Mouse (Mus musculus): ENCODE measurements around the gene Pde4d. TPM values are rescaled to one million over a fixed set of nuclear protein-coding genes. Genes with fewer than 3 reads are reported as not detected.
"Not testable (repeated sequence)": the region's sequence is repeated elsewhere in the genome, so short reads cannot be mapped to it uniquely, and the experiment has no call there.

Gene Pde4d
- polyA plus RNA-seq, 1 experiment from 2014 or later, result 29.2 TPM

DNA sequence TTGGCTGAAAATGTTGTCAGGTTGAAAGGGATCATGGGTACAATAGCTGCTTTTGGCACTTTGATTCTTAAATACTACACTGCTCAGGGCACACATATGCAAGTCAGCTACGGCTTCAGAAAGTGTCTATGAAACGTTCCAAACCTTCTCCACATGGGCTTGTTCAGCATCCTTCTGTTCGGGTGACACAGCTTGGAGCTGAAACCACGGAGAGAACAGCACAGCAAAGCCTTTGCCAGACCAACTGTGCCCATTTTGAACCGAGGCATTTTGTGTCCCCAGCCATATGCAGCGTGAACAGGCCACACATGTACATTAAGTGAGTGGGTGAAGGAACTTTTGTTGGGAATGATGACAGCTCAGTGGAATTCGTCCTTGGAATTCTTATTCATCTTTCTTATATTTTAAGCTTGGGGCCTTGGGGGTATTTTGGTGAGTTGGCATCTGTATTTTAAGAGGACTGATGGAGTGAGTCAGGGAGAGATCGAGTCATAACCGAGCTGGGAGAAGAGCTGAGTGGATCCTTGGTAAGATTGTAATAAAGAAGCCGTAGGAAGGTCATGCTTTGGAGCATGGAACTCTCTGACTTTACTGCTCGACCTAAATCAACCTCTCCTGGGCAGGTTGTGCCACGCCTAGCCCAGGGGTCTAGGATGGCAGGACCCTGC lies 243.3 kb downstream of the Pde4d start:
- no peak overlapping the region for H3K4me2 ChIP-seq (ENCODE audit: low read length)
- WGBS, result 78% methylated on average over 12 of the region's 12 CpGs
- no peak overlapping the region for H3K27ac ChIP-seq (replicated peaks in 1 of 2; ENCODE audit: control insufficient read depth in 1 of 2, insufficient read depth in 1 of 2, low read depth in 2 of 2, low read length in 2 of 2)
- no peak for ATAC-seq (ENCODE audit: insufficient number of reproducible peaks, insufficient read depth, low FRiP score, low read depth)
- H3K9me3 ChIP-seq (ENCODE audit: control insufficient read depth, low read length), result no peaks in the 10 kb centered on the region
- no peak overlapping the region for H3K9ac ChIP-seq (ENCODE audit: low read length)
- H3K36me3 ChIP-seq (ENCODE audit: control insufficient read depth, insufficient read depth, low read length), result no peaks in the 10 kb centered on the region
- no peak overlapping the region for H3K4me3 ChIP-seq (ENCODE audit: control insufficient read depth in 1 of 2, insufficient read depth in 1 of 2, low read depth in 1 of 2, low read length in 2 of 2)
- H3K4me1 ChIP-seq (ENCODE audit: control insufficient read depth in 2 of 2, insufficient read depth in 2 of 2, low read length in 2 of 2), result no peaks in the 10 kb centered on the region
- no peaks in the 10 kb centered on the region for H3K27me3 ChIP-seq (ENCODE audit: control insufficient read depth, insufficient read depth, low read length)

- Histone ChIP-seq H3K9ac (ENCODE audit: low read length) (no peak overlapping the region), H3K36me3 (ENCODE audit: control insufficient read depth, insufficient read depth, low read length) (no peaks in the 10 kb centered on the region), H3K27me3 (ENCODE audit: control insufficient read depth, insufficient read depth, low read length) (no peaks in the 10 kb centered on the region), H3K4me2 (ENCODE audit: low read length) (no peak overlapping the region), H3K4me1 (ENCODE audit: control insufficient read depth in 2 of 2, insufficient read depth in 2 of 2, low read length in 2 of 2) (no peaks in the 10 kb centered on the region), H3K4me3 (ENCODE audit: control insufficient read depth in 1 of 2, insufficient read depth in 1 of 2, low read depth in 1 of 2, low read length in 2 of 2) (no peak overlapping the region), H3K27ac (replicated peaks in 1 of 2; ENCODE audit: control insufficient read depth in 1 of 2, insufficient read depth in 1 of 2, low read depth in 2 of 2, low read length in 2 of 2) (no peak overlapping the region), H3K9me3 (ENCODE audit: control insufficient read depth, low read length) (no peaks in the 10 kb centered on the region)
- WGBS, result 80% methylated on average over 4 of the region's 4 CpGs
- ATAC-seq (ENCODE audit: insufficient number of reproducible peaks, insufficient read depth, low FRiP score, low read depth), result no peak
These were observed 255.7 kb downstream of the Pde4d start for GRCm38 (mm10) chr13:108705441-108705840.

DNA sequence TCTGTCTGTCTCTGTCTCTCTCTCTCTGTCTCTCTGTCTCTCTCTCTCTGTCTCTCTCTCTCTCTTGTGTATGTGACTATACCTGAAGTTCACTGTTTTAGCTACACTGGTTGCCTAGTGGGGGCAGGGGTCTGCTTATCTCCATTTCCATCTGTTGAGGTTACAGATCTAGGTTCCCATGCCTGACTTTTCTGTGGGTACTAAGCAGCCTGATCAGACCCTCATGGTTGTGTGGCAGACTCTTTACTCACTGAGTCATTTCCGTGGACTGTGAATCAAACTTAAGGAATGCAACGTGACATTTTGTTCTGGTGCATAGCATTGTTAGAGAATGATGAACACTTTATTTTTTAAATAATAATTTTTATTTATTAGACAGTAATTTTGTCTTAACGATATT lies 264.3 kb downstream of the Pde4d start:
- H3K9me3 ChIP-seq (ENCODE audit: control insufficient read depth, low read length), result no peaks in the 10 kb centered on the region
- 78% methylated on average over 3 of the region's 3 CpGs for WGBS
- H3K36me3 ChIP-seq (ENCODE audit: control insufficient read depth, insufficient read depth, low read length), result no peaks in the 10 kb centered on the region
- H3K4me1 ChIP-seq (ENCODE audit: control insufficient read depth in 2 of 2, insufficient read depth in 2 of 2, low read length in 2 of 2), result no peaks in the 10 kb centered on the region
- no peak for ATAC-seq (ENCODE audit: insufficient number of reproducible peaks, insufficient read depth, low FRiP score, low read depth)
- H3K27me3 ChIP-seq (ENCODE audit: control insufficient read depth, insufficient read depth, low read length), result no peaks in the 10 kb centered on the region
- H3K4me2 ChIP-seq (ENCODE audit: low read length), result no peak overlapping the region
- no peak overlapping the region for H3K9ac ChIP-seq (ENCODE audit: low read length)
- no peak overlapping the region for H3K4me3 ChIP-seq (ENCODE audit: control insufficient read depth in 1 of 2, insufficient read depth in 1 of 2, low read depth in 1 of 2, low read length in 2 of 2)
- no peak overlapping the region for H3K27ac ChIP-seq (replicated peaks in 1 of 2; ENCODE audit: control insufficient read depth in 1 of 2, insufficient read depth in 1 of 2, low read depth in 2 of 2, low read length in 2 of 2)

DNA sequence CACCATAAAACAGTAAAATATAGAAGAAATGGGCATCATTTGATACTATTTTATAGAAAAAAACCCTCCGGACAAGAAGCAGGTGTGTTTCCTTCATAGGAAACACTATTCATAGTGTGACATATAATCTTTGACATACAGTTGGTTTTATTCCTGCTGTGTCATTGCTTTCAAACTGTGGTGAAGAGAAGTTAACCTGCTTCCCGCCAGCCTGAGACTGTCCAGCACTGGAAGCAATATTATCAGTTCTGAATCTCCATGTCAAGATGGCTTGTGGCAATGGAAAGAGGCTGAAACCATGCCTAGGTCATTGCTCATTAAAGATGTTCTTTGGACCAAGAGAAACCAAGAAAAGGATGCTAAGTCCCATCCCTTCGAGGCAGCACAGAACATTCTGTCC lies 265.3 kb downstream of the Pde4d start:
- ATAC-seq (ENCODE audit: insufficient number of reproducible peaks, insufficient read depth, low FRiP score, low read depth), result no peak
- Histone ChIP-seq H3K27me3 (ENCODE audit: control insufficient read depth, insufficient read depth, low read length) (no peaks in the 10 kb centered on the region), H3K9ac (ENCODE audit: low read length) (no peak overlapping the region), H3K36me3 (ENCODE audit: control insufficient read depth, insufficient read depth, low read length) (no peaks in the 10 kb centered on the region), H3K4me1 (ENCODE audit: control insufficient read depth in 2 of 2, insufficient read depth in 2 of 2, low read length in 2 of 2) (no peaks in the 10 kb centered on the region), H3K27ac (replicated peaks in 1 of 2; ENCODE audit: control insufficient read depth in 1 of 2, insufficient read depth in 1 of 2, low read depth in 2 of 2, low read length in 2 of 2) (no peak overlapping the region), H3K4me3 (ENCODE audit: control insufficient read depth in 1 of 2, insufficient read depth in 1 of 2, low read depth in 1 of 2, low read length in 2 of 2) (no peak overlapping the region), H3K9me3 (ENCODE audit: control insufficient read depth, low read length) (no peaks in the 10 kb centered on the region), H3K4me2 (ENCODE audit: low read length) (no peak overlapping the region)
- 79% methylated on average over 3 of the region's 3 CpGs for WGBS

- H3K36me3 ChIP-seq (ENCODE audit: control insufficient read depth, insufficient read depth, low read length), result no peaks in the 10 kb centered on the region
- no peaks in the 10 kb centered on the region for H3K27me3 ChIP-seq (ENCODE audit: control insufficient read depth, insufficient read depth, low read length)
- no peak for ATAC-seq (ENCODE audit: insufficient number of reproducible peaks, insufficient read depth, low FRiP score, low read depth)
- no peaks in the 10 kb centered on the region for H3K4me1 ChIP-seq (ENCODE audit: control insufficient read depth in 2 of 2, insufficient read depth in 2 of 2, low read length in 2 of 2)
- no peak overlapping the region for H3K9ac ChIP-seq (ENCODE audit: low read length)
- no peak overlapping the region for H3K4me2 ChIP-seq (ENCODE audit: low read length)
- whole genome bisulfite sequencing, result 71% methylated on average over 5 of the region's 5 CpGs
- no peak overlapping the region for H3K27ac ChIP-seq (replicated peaks in 1 of 2; ENCODE audit: control insufficient read depth in 1 of 2, insufficient read depth in 1 of 2, low read depth in 2 of 2, low read length in 2 of 2)
- H3K4me3 ChIP-seq (ENCODE audit: control insufficient read depth in 1 of 2, insufficient read depth in 1 of 2, low read depth in 1 of 2, low read length in 2 of 2), result no peak overlapping the region
- no peaks in the 10 kb centered on the region for H3K9me3 ChIP-seq (ENCODE audit: control insufficient read depth, low read length)
These were observed 272.5 kb downstream of the Pde4d start for GRCm38 (mm10) chr13:108722234-108722633.

- 69% methylated on average over 2 of the region's 2 CpGs for WGBS
- not testable (repeated sequence) for H3K4me3 ChIP-seq (ENCODE audit: control insufficient read depth in 1 of 2, insufficient read depth in 1 of 2, low read depth in 1 of 2, low read length in 2 of 2); H3K36me3 ChIP-seq (ENCODE audit: control insufficient read depth, insufficient read depth, low read length); H3K9me3 ChIP-seq (ENCODE audit: control insufficient read depth, low read length); H3K27me3 ChIP-seq (ENCODE audit: control insufficient read depth, insufficient read depth, low read length); H3K4me1 ChIP-seq (ENCODE audit: control insufficient read depth in 2 of 2, insufficient read depth in 2 of 2, low read length in 2 of 2); ATAC-seq (ENCODE audit: insufficient number of reproducible peaks, insufficient read depth, low FRiP score, low read depth); H3K27ac ChIP-seq (replicated peaks in 1 of 2; ENCODE audit: control insufficient read depth in 1 of 2, insufficient read depth in 1 of 2, low read depth in 2 of 2, low read length in 2 of 2); H3K9ac ChIP-seq (ENCODE audit: low read length); H3K4me2 ChIP-seq (ENCODE audit: low read length)
These were observed 284.6 kb downstream of the Pde4d start for GRCm38 (mm10) chr13:108734356-108734755.

DNA sequence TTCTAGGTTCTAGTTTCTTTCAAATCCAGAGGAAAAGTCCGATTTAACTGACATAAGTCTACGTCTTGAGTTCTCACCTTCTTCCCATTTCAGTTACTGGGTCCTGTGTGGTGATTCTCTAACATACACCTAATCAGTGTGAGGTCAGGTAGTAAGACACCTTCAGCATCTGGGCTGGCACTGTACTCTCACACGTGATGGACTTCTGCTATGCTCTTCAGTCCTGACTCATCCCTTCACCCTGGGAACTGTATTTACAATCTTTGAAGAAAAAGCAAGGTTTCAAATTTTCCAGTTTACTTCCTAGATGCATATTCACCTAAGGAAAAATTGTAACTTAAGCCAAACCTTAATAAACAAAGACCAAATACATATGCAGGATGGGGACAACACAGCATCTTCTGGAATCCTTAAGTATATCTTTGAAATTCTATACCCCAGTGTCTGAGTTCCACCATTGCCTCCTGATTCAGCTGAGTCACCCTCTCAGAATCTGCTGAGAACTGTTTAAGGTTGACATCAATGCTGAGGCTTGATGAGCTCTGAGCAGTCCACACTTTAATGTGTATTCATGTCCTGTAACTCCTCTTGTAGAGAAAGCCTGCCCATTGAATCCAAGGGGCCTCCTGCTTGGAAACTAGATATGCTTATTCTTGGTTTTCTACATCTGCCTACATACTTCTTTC lies 301.6 kb downstream of the Pde4d start:
- 70% methylated on average over 3 of the region's 3 CpGs for WGBS
- Histone ChIP-seq H3K9me3 (ENCODE audit: control insufficient read depth, low read length) (no peaks in the 10 kb centered on the region), H3K27ac (replicated peaks in 1 of 2; ENCODE audit: control insufficient read depth in 1 of 2, insufficient read depth in 1 of 2, low read depth in 2 of 2, low read length in 2 of 2) (no peak overlapping the region), H3K4me3 (ENCODE audit: control insufficient read depth in 1 of 2, insufficient read depth in 1 of 2, low read depth in 1 of 2, low read length in 2 of 2) (no peak overlapping the region), H3K36me3 (ENCODE audit: control insufficient read depth, insufficient read depth, low read length) (no peaks in the 10 kb centered on the region), H3K4me1 (ENCODE audit: control insufficient read depth in 2 of 2, insufficient read depth in 2 of 2, low read length in 2 of 2) (no peaks in the 10 kb centered on the region), H3K27me3 (ENCODE audit: control insufficient read depth, insufficient read depth, low read length) (no peaks in the 10 kb centered on the region), H3K9ac (ENCODE audit: low read length) (no peak overlapping the region), H3K4me2 (ENCODE audit: low read length) (no peak overlapping the region)
- ATAC-seq (ENCODE audit: insufficient number of reproducible peaks, insufficient read depth, low FRiP score, low read depth), result no peak

DNA sequence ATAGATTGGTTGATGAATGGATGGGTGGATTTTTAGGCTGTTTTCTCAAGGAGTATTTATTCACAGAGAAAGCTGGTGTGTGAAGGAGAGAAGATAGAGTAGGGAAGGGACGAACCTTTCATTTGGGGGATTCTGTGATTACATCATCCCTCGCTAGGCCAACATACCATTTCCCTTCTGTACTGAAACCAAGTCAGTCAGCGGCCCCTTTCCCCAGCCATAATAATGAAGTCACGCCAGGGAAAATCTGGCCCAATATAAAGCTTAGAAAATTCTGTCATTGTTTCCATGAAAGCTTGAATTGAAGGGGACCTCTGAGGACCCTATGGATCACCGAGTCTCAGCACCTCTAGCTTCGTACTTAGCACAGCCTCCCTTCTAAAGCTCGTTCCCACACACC lies 307.7 kb downstream of the Pde4d start:
- H3K4me1 ChIP-seq (ENCODE audit: control insufficient read depth in 2 of 2, insufficient read depth in 2 of 2, low read length in 2 of 2), result no peaks in the 10 kb centered on the region
- no peaks in the 10 kb centered on the region for H3K27me3 ChIP-seq (ENCODE audit: control insufficient read depth, insufficient read depth, low read length)
- no peak overlapping the region for H3K4me3 ChIP-seq (ENCODE audit: control insufficient read depth in 1 of 2, insufficient read depth in 1 of 2, low read depth in 1 of 2, low read length in 2 of 2)
- no peak overlapping the region for H3K4me2 ChIP-seq (ENCODE audit: low read length)
- no peaks in the 10 kb centered on the region for H3K36me3 ChIP-seq (ENCODE audit: control insufficient read depth, insufficient read depth, low read length)
- ATAC-seq (ENCODE audit: insufficient number of reproducible peaks, insufficient read depth, low FRiP score, low read depth), result no peak
- no peak overlapping the region for H3K9ac ChIP-seq (ENCODE audit: low read length)
- no peaks in the 10 kb centered on the region for H3K9me3 ChIP-seq (ENCODE audit: control insufficient read depth, low read length)
- 75% methylated on average over 7 of the region's 7 CpGs for WGBS
- no peak overlapping the region for H3K27ac ChIP-seq (replicated peaks in 1 of 2; ENCODE audit: control insufficient read depth in 1 of 2, insufficient read depth in 1 of 2, low read depth in 2 of 2, low read length in 2 of 2)
